Mouse (Mus musculus) G1E (cell line): Measurements from ENCODE around the gene Tet1.

ENCODE experiments used
- CTCF ChIP-seq: IDR thresholded peaks from 2 replicates; pipeline ENCODE4 v1.5.1; 2012; ENCODE audit warnings: low read depth, low read length, inconsistent platforms, mixed read lengths
- POLR2AphosphoS5 ChIP-seq: IDR thresholded peaks from 2 replicates; pipeline ENCODE4 v1.6.1; 2012; ENCODE audit warnings: low read depth, low read length, inconsistent platforms; ENCODE audit not compliant: insufficient replicate concordance

DNA sequence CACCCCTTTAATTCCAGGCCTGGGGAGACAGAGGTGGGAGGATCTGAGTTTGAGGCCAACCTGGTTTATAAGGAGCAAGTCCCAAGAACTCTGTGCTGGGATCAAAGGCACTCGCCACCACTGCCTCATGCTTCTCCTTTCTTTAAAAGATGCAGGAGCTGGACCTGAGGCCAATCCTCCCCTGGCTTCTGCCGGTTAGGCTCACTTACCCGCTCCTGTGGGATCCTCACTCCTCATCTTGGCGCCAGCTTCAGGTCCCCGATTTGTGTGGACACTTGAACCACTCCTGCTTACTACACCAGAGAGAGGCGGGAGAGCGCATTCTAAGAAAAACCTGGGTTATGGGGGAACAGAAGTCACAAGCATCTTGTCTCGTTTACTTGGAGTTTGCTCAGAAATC, 7.0 kb downstream of the Tet1 start:
- TF ChIP-seq CTCF (no peak), POLR2AphosphoS5 (no peak)
